22 mouse cellular contexts compared by ENCODE assay signal in the genomic region with DNA sequence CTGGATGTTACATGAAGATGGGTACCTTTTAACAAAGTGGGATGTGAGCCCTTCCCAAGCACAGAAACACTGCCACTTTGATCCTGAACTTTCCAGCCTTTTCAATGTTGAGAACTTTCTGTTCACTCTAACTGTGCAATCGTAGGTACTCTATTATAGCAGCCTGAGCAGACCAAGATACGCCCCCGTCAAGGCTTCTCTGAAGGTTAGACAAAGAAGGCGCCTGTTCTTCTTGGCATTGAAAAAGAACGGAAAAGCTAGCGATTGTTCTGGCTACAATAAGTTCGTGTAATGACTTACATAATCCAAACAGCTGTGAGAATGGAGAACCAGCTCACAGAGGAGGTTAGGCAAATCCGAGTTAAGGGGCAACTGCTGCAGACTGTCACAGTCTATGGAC.
DNase-seq lines count a peak whose midpoint lies in the region; ATAC-seq and TF ChIP-seq lines count a peak whose summit lies in the region.
"Had no signal": no experiment of that assay in that cellular context is flagged by ENCODE, and none has a peak within 500 bp of the region (broad histone marks: within the 10 kb centered on the region; RNA-seq: fewer than 3 reads in every experiment).

No protein-coding gene starts in this region.

- TF ChIP-seq POLR2A in olfactory bulb, adult 2 months (IDR thresholded peaks at IDR 0.05; ENCODE audit: insufficient read depth, low read depth, low read length) = no peak

- H3K36me3 ChIP-seq in forebrain, embryonic 10.5 days (replicated peaks) = no peaks in the 10 kb centered on the region
- H3K36me3 ChIP-seq in forebrain, embryonic 15.5 days = no peaks in the 10 kb centered on the region
- H3K36me3 ChIP-seq in lung, postnatal 0 days (ENCODE audit: insufficient read depth, low read length) = no peaks in the 10 kb centered on the region
- H3K36me3 ChIP-seq: embryonic facial prominence, embryonic 12.5 days; heart, embryonic 12.5 days; hindbrain, embryonic 10.5 days had no signal

- no peaks in the 10 kb centered on the region for H3K9me3 ChIP-seq in forebrain, embryonic 10.5 days
- H3K9me3 ChIP-seq in forebrain, embryonic 15.5 days = no peaks in the 10 kb centered on the region
- H3K9me3 ChIP-seq in lung, postnatal 0 days (ENCODE audit: low read length) = no peaks in the 10 kb centered on the region
- H3K9me3 ChIP-seq: embryonic facial prominence, embryonic 12.5 days; forebrain, embryonic 13.5 days; heart, embryonic 12.5 days; hindbrain, embryonic 10.5 days had no signal

- peak; percentile 2 for DNase-seq in forebrain, embryonic 10.5 days (ENCODE audit: extremely low spot score, low spot score)
- peak; percentile 11 to 41 for DNase-seq in left cerebral cortex, postnatal 14 days (ENCODE audit: low spot score in 2 of 2)
- no peak for DNase-seq in left cerebral cortex, postnatal 10 days (ENCODE audit: extremely low spot score in 1 of 2, low spot score in 2 of 2)
- DNase-seq in Muller cell, postnatal 12 days (ENCODE audit: inconsistent ontology term) = peak; percentile 37
- no peak for DNase-seq in lung, postnatal 0 days (ENCODE audit: low spot score)
- DNase-seq: adrenal gland, postnatal 14 days; cerebellum, adult 11 months; cerebellum, adult 8-10 months; cerebellum, postnatal 14 days; embryo, embryonic 11 days; gastrocnemius, adult 2 months; gastrocnemius, postnatal 25 days had no signal

- no peak overlapping the region for H3K27ac ChIP-seq in forebrain, embryonic 10.5 days
- no peak overlapping the region for H3K27ac ChIP-seq in forebrain, embryonic 15.5 days (replicated peaks)
- 0 out of 2 replicates have a peak overlapping the region, but pooled peaks have one; percentile 50 for H3K27ac ChIP-seq in olfactory bulb, adult 2 months (ENCODE audit: insufficient read depth, low read depth, low read length)
- H3K27ac ChIP-seq in lung, postnatal 0 days (ENCODE audit: low read length) = no peak overlapping the region
- H3K27ac ChIP-seq: embryonic facial prominence, embryonic 12.5 days; forebrain, embryonic 13.5 days; gastrocnemius, adult 2 months; hindbrain, embryonic 10.5 days; hindbrain, embryonic 14.5 days had no signal

- H3K9ac ChIP-seq in forebrain, embryonic 15.5 days (replicated peaks) = no peak overlapping the region
- no peak overlapping the region for H3K9ac ChIP-seq in lung, postnatal 0 days (replicated peaks; ENCODE audit: low read depth)
- H3K9ac ChIP-seq: embryonic facial prominence, embryonic 12.5 days; forebrain, embryonic 13.5 days; heart, embryonic 12.5 days; hindbrain, embryonic 14.5 days had no signal

- TF ChIP-seq EP300 in lung, postnatal 0 days (IDR thresholded peaks at IDR 0.05) = no peak

- intact Hi-C loops in left cerebral cortex, postnatal 14 days (cut with DNase I) = no loop called here
- intact Hi-C loops in left cerebral cortex, postnatal 10 days (cut with DNase I) = no loop called here

- no peaks in the 10 kb centered on the region for H3K27me3 ChIP-seq in forebrain, embryonic 10.5 days (ENCODE audit: poor library complexity, severe bottlenecking)
- H3K27me3 ChIP-seq in forebrain, embryonic 15.5 days = no peaks in the 10 kb centered on the region
- H3K27me3 ChIP-seq in lung, postnatal 0 days (replicated peaks; ENCODE audit: insufficient read depth, low read length) = no peaks in the 10 kb centered on the region
- H3K27me3 ChIP-seq: embryonic facial prominence, embryonic 12.5 days; forebrain, embryonic 13.5 days; heart, embryonic 12.5 days; Patski had no signal

- no peak for TF ChIP-seq CTCF in olfactory bulb, adult 2 months (IDR thresholded peaks at IDR 0.05; ENCODE audit: insufficient read depth, low read depth, low read length)
- no peak for TF ChIP-seq CTCF in lung, postnatal 0 days (IDR thresholded peaks at IDR 0.05)

- no peaks in the 10 kb centered on the region for H3K4me1 ChIP-seq in forebrain, embryonic 10.5 days
- H3K4me1 ChIP-seq in forebrain, embryonic 15.5 days = no peaks in the 10 kb centered on the region
- no peaks in the 10 kb centered on the region; the same call in 1 of the 2 replicates for H3K4me1 ChIP-seq in olfactory bulb, adult 2 months (ENCODE audit: control insufficient read depth, insufficient read depth, low read length)
- no peaks in the 10 kb centered on the region for H3K4me1 ChIP-seq in lung, postnatal 0 days (ENCODE audit: insufficient read depth, low read depth, low read length)
- H3K4me1 ChIP-seq: embryonic facial prominence, embryonic 12.5 days; forebrain, embryonic 13.5 days; heart, embryonic 12.5 days; hindbrain, embryonic 10.5 days had no signal

- no peak overlapping the region for H3K4me2 ChIP-seq in forebrain, embryonic 15.5 days (replicated peaks)
- H3K4me2 ChIP-seq in lung, postnatal 0 days (replicated peaks; ENCODE audit: low read depth, low read length) = no peak overlapping the region
- H3K4me2 ChIP-seq: embryonic facial prominence, embryonic 12.5 days; forebrain, embryonic 13.5 days; heart, embryonic 12.5 days; hindbrain, embryonic 14.5 days had no signal

- no peak for ATAC-seq in forebrain, embryonic 15.5 days (replicated peaks)
- ATAC-seq in cerebellum, adult (ENCODE audit: insufficient number of reproducible peaks, low FRiP score, low TSS enrichment) = no peak
- no peak for ATAC-seq in lung, postnatal 0 days
- ATAC-seq: activated CD4-positive, CD25-positive, alpha-beta regulatory T cell, adult 4 months; forebrain, embryonic 13.5 days; Patski had no signal

- H3K4me3 ChIP-seq in forebrain, embryonic 10.5 days = no peak overlapping the region
- H3K4me3 ChIP-seq in forebrain, embryonic 15.5 days = no peak overlapping the region
- no peak overlapping the region for H3K4me3 ChIP-seq in olfactory bulb, adult 2 months (ENCODE audit: insufficient read depth, low read depth, low read length)
- no peak overlapping the region for H3K4me3 ChIP-seq in lung, postnatal 0 days (ENCODE audit: low read depth, low read length)
- H3K4me3 ChIP-seq: embryonic facial prominence, embryonic 12.5 days; forebrain, embryonic 13.5 days; gastrocnemius, adult 2 months; heart, embryonic 12.5 days; hindbrain, embryonic 10.5 days had no signal

- WGBS in forebrain, embryonic 10.5 days = 80% methylated on average over 8 of the region's 8 CpGs
- 45% methylated on average over 8 of the region's 8 CpGs for WGBS in forebrain, embryonic 15.5 days
- 26% methylated on average over 8 of the region's 8 CpGs for WGBS in olfactory bulb, adult 2 months
- WGBS in lung, postnatal 0 days = 64% methylated on average over 8 of the region's 8 CpGs

Comparison
In these comparisons a context has a peak if more than half of its experiments do, and no peak if none do; other contexts are left out.
1. DNase-seq: peak in forebrain, embryonic 10.5 days (single experiment), left cerebral cortex, postnatal 14 days (2 of 2) and Muller cell, postnatal 12 days (single experiment); none in left cerebral cortex, postnatal 10 days (0 of 2) and lung, postnatal 0 days (single experiment).